In genomic region chr7:66310670-66311656, GRCm38 (mm10) we compare ENCODE assay signal across 11 mouse cellular contexts. TPM values are rescaled to one million over a fixed set of nuclear protein-coding genes. Genes with fewer than 3 reads are reported as not detected.
DNase-seq lines count a peak whose midpoint lies in the region; TF ChIP-seq lines count a peak whose summit lies in the region.
"Had no signal": no experiment of that assay in that cellular context is flagged by ENCODE, and none has a peak within 500 bp of the region (broad histone marks: within the 10 kb centered on the region; RNA-seq: fewer than 3 reads in every experiment).

No protein-coding gene starts in this region.

- H3K9me3 ChIP-seq in heart, embryonic 10.5 days = no peaks in the 10 kb centered on the region
- H3K9me3 ChIP-seq: G1E; heart, embryonic 15.5 days had no signal

- TF ChIP-seq CTCF in cortical plate, adult 2 months (IDR thresholded peaks at IDR 0.05; ENCODE audit: extremely low read depth, insufficient read depth, low read length) = no peak

- H3K4me3 ChIP-seq in heart, embryonic 10.5 days = no peak overlapping the region
- no peak overlapping the region for H3K4me3 ChIP-seq in cortical plate, adult 2 months (ENCODE audit: insufficient read depth, low read length)
- H3K4me3 ChIP-seq: heart, embryonic 15.5 days had no signal

- TF ChIP-seq POLR2A in cortical plate, adult 2 months (IDR thresholded peaks at IDR 0.05; ENCODE audit: extremely low read depth, insufficient read depth, low read length) = no peak

- H3K27me3 ChIP-seq in heart, embryonic 10.5 days (ENCODE audit: insufficient read depth, poor library complexity, severe bottlenecking) = peaks cover 24% of the 10 kb centered on the region
- H3K27me3 ChIP-seq: heart, embryonic 15.5 days had no signal

- peaks cover 9% of the 10 kb centered on the region; the same call in 1 of the 2 replicates for H3K36me3 ChIP-seq in heart, embryonic 10.5 days
- H3K36me3 ChIP-seq: G1E had no signal

- DNase-seq in heart, adult 18-20 months = peak; percentile 83 to 84
- no peak for DNase-seq in heart, embryonic 10.5 days (ENCODE audit: low spot score)
- DNase-seq in MN1 (ENCODE audit: low spot score) = peak; percentile 16
- peak; percentile 51 to 58 for DNase-seq in kidney, adult 8-10 months
- DNase-seq in lung, postnatal 4 days = peak; percentile 81 to 91
- no peak for DNase-seq in left cerebral cortex, adult 9 months (ENCODE audit: low spot score in 2 of 2)
- no peak for DNase-seq in left cerebral cortex, adult 8-10 months (ENCODE audit: low spot score in 2 of 2)

- H3K27ac ChIP-seq in heart, embryonic 10.5 days = no peak overlapping the region
- H3K27ac ChIP-seq in cortical plate, adult 2 months (ENCODE audit: insufficient read depth, low read length) = 0 out of 2 replicates have a peak overlapping the region, but pooled peaks have one; percentile 50
- H3K27ac ChIP-seq: heart, embryonic 15.5 days had no signal

- H3K4me1 ChIP-seq in heart, embryonic 10.5 days = peaks cover 22% of the 10 kb centered on the region
- no peaks in the 10 kb centered on the region for H3K4me1 ChIP-seq in cortical plate, adult 2 months (ENCODE audit: control insufficient read depth, insufficient read depth, low read length)

- WGBS in heart, embryonic 10.5 days = 69% methylated on average over 26 of the region's 26 CpGs

RNA-seq across cellular contexts. Expression of gene Gm10974, which starts 54.7 kb away (rescaled TPM):
- not detected for total RNA-seq in heart, adult 18-20 months (2021)
- polyA plus RNA-seq in heart, embryonic 10.5 days (2016; fragmentation: Nextera tagmentation; extraction: Ambion mirVana) = not detected in 2 replicates
- polyA plus RNA-seq in cortical plate, adult 2 months (2012; rRNA removed) = not detected in 2 replicates
- total RNA-seq in left cerebral cortex, adult 8-10 months (2022) = not detected
- total RNA-seq: G1E; neutrophil, adult 5-6 weeks had no signal
- polyA plus RNA-seq: G1E; heart, embryonic 15.5 days had no signal

Comparison
In these comparisons a context has a peak if more than half of its experiments do, and no peak if none do; other contexts are left out.
1. DNase-seq: peak in heart, adult 18-20 months (2 of 2), MN1 (single experiment), kidney, adult 8-10 months (2 of 2) and lung, postnatal 4 days (2 of 2); none in heart, embryonic 10.5 days (single experiment), left cerebral cortex, adult 9 months (0 of 2) and left cerebral cortex, adult 8-10 months (0 of 2).